Mouse (Mus musculus): ENCODE measurements around the gene Plcb4. TPM values are rescaled to one million over a fixed set of nuclear protein-coding genes. Genes with fewer than 3 reads are reported as not detected.

Gene Plcb4
- polyA plus RNA-seq, 1 experiment from 2014 or later, result 11.0 TPM

DNA sequence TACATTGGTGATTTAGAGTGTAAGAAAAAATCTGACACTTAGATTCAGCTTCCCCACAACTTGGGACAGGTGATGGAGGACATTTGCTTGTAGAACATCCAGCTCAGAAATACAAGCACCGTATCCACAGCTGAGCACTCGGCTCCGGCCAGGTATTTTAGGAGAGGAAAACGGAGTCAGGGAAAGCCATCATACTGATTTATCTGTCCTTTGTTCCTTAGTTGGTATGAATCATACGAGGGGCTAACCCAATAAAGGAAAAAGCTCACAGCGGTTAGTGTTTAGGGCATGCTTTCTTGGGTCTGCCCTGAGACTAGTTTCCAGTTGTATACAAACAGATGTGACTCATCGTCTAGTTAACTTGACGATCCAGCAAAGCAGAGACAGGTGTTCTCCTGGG, 110.9 kb downstream of the Plcb4 start:
- Histone ChIP-seq H3K9me3 (replicated peaks; ENCODE audit: control insufficient read depth, low read length) (no peaks in the 10 kb centered on the region), H3K4me2 (ENCODE audit: low read depth, low read length) (no peak overlapping the region), H3K27me3 (ENCODE audit: control insufficient read depth, insufficient read depth, low read length) (no peaks in the 10 kb centered on the region), H3K4me3 (ENCODE audit: low read depth, low read length) (no peak overlapping the region), H3K27ac (replicated peaks; ENCODE audit: low read depth, low read length) (no peak overlapping the region), H3K9ac (replicated peaks; ENCODE audit: low read length) (no peak overlapping the region), H3K4me1 (ENCODE audit: control insufficient read depth, insufficient read depth, low read length) (peaks cover 3% of the 10 kb centered on the region; the same call in 1 of the 2 replicates), H3K36me3 (replicated peaks; ENCODE audit: control insufficient read depth, insufficient read depth, low read depth, low read length) (no peaks in the 10 kb centered on the region)
- DNase-seq (ENCODE audit: low spot score) (no peak), ATAC-seq (replicated peaks; ENCODE audit: insufficient number of reproducible peaks, low FRiP score, low TSS enrichment, low read depth) (no peak)
- WGBS, result 83% methylated on average over 8 of the region's 8 CpGs

- no peaks in the 10 kb centered on the region for H3K27me3 ChIP-seq (ENCODE audit: control insufficient read depth, insufficient read depth, low read length)
- H3K36me3 ChIP-seq (replicated peaks; ENCODE audit: control insufficient read depth, insufficient read depth, low read depth, low read length), result no peaks in the 10 kb centered on the region
- no peak overlapping the region for H3K27ac ChIP-seq (replicated peaks; ENCODE audit: low read depth, low read length)
- no peak overlapping the region for H3K4me2 ChIP-seq (ENCODE audit: low read depth, low read length)
- H3K4me1 ChIP-seq (ENCODE audit: control insufficient read depth, insufficient read depth, low read length), result peaks cover 3% of the 10 kb centered on the region; the same call in 1 of the 2 replicates
- H3K9ac ChIP-seq (replicated peaks; ENCODE audit: low read length), result no peak overlapping the region
- DNase-seq (ENCODE audit: low spot score) (no peak), ATAC-seq (replicated peaks; ENCODE audit: insufficient number of reproducible peaks, low FRiP score, low TSS enrichment, low read depth) (no peak)
- 91% methylated on average over 9 of the region's 9 CpGs for WGBS
- H3K4me3 ChIP-seq (ENCODE audit: low read depth, low read length), result no peak overlapping the region
- no peaks in the 10 kb centered on the region for H3K9me3 ChIP-seq (replicated peaks; ENCODE audit: control insufficient read depth, low read length)
Observed at GRCm38 (mm10) chr2:135770226-135770625, 111.4 kb downstream of the Plcb4 start.

GRCm38 (mm10) chr2:135773194-135773972, 114.6 kb downstream of the Plcb4 start:
- WGBS, result 51% methylated on average over 10 of the region's 10 CpGs
- Histone ChIP-seq H3K4me3 (ENCODE audit: low read depth, low read length) (no peak overlapping the region), H3K27me3 (ENCODE audit: control insufficient read depth, insufficient read depth, low read length) (no peaks in the 10 kb centered on the region), H3K9me3 (replicated peaks; ENCODE audit: control insufficient read depth, low read length) (no peaks in the 10 kb centered on the region), H3K4me1 (ENCODE audit: control insufficient read depth, insufficient read depth, low read length) (no peaks in the 10 kb centered on the region), H3K36me3 (replicated peaks; ENCODE audit: control insufficient read depth, insufficient read depth, low read depth, low read length) (no peaks in the 10 kb centered on the region), H3K4me2 (ENCODE audit: low read depth, low read length) (no peak overlapping the region), H3K9ac (replicated peaks; ENCODE audit: low read length) (no peak overlapping the region), H3K27ac (replicated peaks; ENCODE audit: low read depth, low read length) (no peak overlapping the region)
- ATAC-seq (replicated peaks; ENCODE audit: insufficient number of reproducible peaks, low FRiP score, low TSS enrichment, low read depth) (no peak), DNase-seq (ENCODE audit: low spot score) (no peak)

GRCm38 (mm10) chr2:135775026-135775425, 116.2 kb downstream of the Plcb4 start:
- H3K4me3 ChIP-seq (ENCODE audit: low read depth, low read length), result no peak overlapping the region
- ATAC-seq (replicated peaks; ENCODE audit: insufficient number of reproducible peaks, low FRiP score, low TSS enrichment, low read depth) (no peak), DNase-seq (ENCODE audit: low spot score) (no peak)
- no peak overlapping the region for H3K9ac ChIP-seq (replicated peaks; ENCODE audit: low read length)
- 74% methylated on average over 4 of the region's 4 CpGs for WGBS
- H3K27me3 ChIP-seq (ENCODE audit: control insufficient read depth, insufficient read depth, low read length), result no peaks in the 10 kb centered on the region
- H3K27ac ChIP-seq (replicated peaks; ENCODE audit: low read depth, low read length), result no peak overlapping the region
- H3K4me1 ChIP-seq (ENCODE audit: control insufficient read depth, insufficient read depth, low read length), result no peaks in the 10 kb centered on the region
- H3K4me2 ChIP-seq (ENCODE audit: low read depth, low read length), result no peak overlapping the region
- H3K36me3 ChIP-seq (replicated peaks; ENCODE audit: control insufficient read depth, insufficient read depth, low read depth, low read length), result no peaks in the 10 kb centered on the region
- H3K9me3 ChIP-seq (replicated peaks; ENCODE audit: control insufficient read depth, low read length), result no peaks in the 10 kb centered on the region

GRCm38 (mm10) chr2:135776131-135776775, 117.4 kb downstream of the Plcb4 start:
- Histone ChIP-seq H3K4me1 (ENCODE audit: control insufficient read depth, insufficient read depth, low read length) (no peaks in the 10 kb centered on the region), H3K9ac (replicated peaks; ENCODE audit: low read length) (no peak overlapping the region), H3K27ac (replicated peaks; ENCODE audit: low read depth, low read length) (no peak overlapping the region), H3K9me3 (replicated peaks; ENCODE audit: control insufficient read depth, low read length) (no peaks in the 10 kb centered on the region), H3K27me3 (ENCODE audit: control insufficient read depth, insufficient read depth, low read length) (no peaks in the 10 kb centered on the region), H3K4me2 (ENCODE audit: low read depth, low read length) (no peak overlapping the region), H3K4me3 (ENCODE audit: low read depth, low read length) (no peak overlapping the region), H3K36me3 (replicated peaks; ENCODE audit: control insufficient read depth, insufficient read depth, low read depth, low read length) (no peaks in the 10 kb centered on the region)
- DNase-seq (ENCODE audit: low spot score) (no peak), ATAC-seq (replicated peaks; ENCODE audit: insufficient number of reproducible peaks, low FRiP score, low TSS enrichment, low read depth) (no peak)
- 88% methylated on average over 4 of the region's 4 CpGs for WGBS

GRCm38 (mm10) chr2:135781391-135781790, 122.6 kb downstream of the Plcb4 start:
- H3K36me3 ChIP-seq (replicated peaks; ENCODE audit: control insufficient read depth, insufficient read depth, low read depth, low read length), result no peaks in the 10 kb centered on the region
- no peaks in the 10 kb centered on the region for H3K4me1 ChIP-seq (ENCODE audit: control insufficient read depth, insufficient read depth, low read length)
- no peak overlapping the region for H3K4me2 ChIP-seq (ENCODE audit: low read depth, low read length)
- H3K9ac ChIP-seq (replicated peaks; ENCODE audit: low read length), result no peak overlapping the region
- no peaks in the 10 kb centered on the region for H3K9me3 ChIP-seq (replicated peaks; ENCODE audit: control insufficient read depth, low read length)
- no peak overlapping the region for H3K27ac ChIP-seq (replicated peaks; ENCODE audit: low read depth, low read length)
- ATAC-seq (replicated peaks; ENCODE audit: insufficient number of reproducible peaks, low FRiP score, low TSS enrichment, low read depth) (no peak), DNase-seq (ENCODE audit: low spot score) (no peak)
- WGBS, result 75% methylated on average over 6 of the region's 6 CpGs
- H3K27me3 ChIP-seq (ENCODE audit: control insufficient read depth, insufficient read depth, low read length), result no peaks in the 10 kb centered on the region
- no peak overlapping the region for H3K4me3 ChIP-seq (ENCODE audit: low read depth, low read length)

DNA sequence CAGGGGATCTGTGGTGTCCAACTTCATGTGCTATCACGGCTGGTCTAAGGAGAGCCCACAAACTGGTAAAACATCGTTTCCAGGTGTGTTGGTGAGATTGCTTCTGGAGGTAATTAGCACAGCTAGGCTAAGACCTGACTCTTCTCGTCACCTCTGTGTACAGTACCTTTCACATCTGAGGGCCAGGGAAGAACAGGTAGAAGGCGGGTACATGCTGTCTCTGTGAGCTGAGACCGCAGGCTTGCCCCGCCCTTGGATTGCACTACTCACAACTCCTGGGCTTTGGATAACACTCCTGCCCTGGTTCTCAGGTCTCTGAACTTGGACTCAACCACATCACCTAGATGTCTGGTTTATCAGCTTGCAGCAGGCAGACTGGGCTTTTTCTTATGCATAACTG, 128.6 kb downstream of the Plcb4 start:
- Histone ChIP-seq H3K9ac (replicated peaks; ENCODE audit: low read length) (no peak overlapping the region), H3K27me3 (ENCODE audit: control insufficient read depth, insufficient read depth, low read length) (no peaks in the 10 kb centered on the region), H3K4me2 (ENCODE audit: low read depth, low read length) (no peak overlapping the region), H3K27ac (replicated peaks; ENCODE audit: low read depth, low read length) (no peak overlapping the region), H3K4me3 (ENCODE audit: low read depth, low read length) (no peak overlapping the region), H3K36me3 (replicated peaks; ENCODE audit: control insufficient read depth, insufficient read depth, low read depth, low read length) (no peaks in the 10 kb centered on the region), H3K9me3 (replicated peaks; ENCODE audit: control insufficient read depth, low read length) (no peaks in the 10 kb centered on the region), H3K4me1 (ENCODE audit: control insufficient read depth, insufficient read depth, low read length) (no peaks in the 10 kb centered on the region)
- DNase-seq (ENCODE audit: low spot score) (no peak), ATAC-seq (replicated peaks; ENCODE audit: insufficient number of reproducible peaks, low FRiP score, low TSS enrichment, low read depth) (no peak)
- 91% methylated on average over 6 of the region's 6 CpGs for WGBS

- WGBS, result 89% methylated on average over 4 of the region's 4 CpGs
- ATAC-seq (replicated peaks; ENCODE audit: insufficient number of reproducible peaks, low FRiP score, low TSS enrichment, low read depth) (no peak), DNase-seq (ENCODE audit: low spot score) (no peak)
- Histone ChIP-seq H3K4me3 (ENCODE audit: low read depth, low read length) (no peak overlapping the region), H3K36me3 (replicated peaks; ENCODE audit: control insufficient read depth, insufficient read depth, low read depth, low read length) (no peaks in the 10 kb centered on the region), H3K9ac (replicated peaks; ENCODE audit: low read length) (no peak overlapping the region), H3K27ac (replicated peaks; ENCODE audit: low read depth, low read length) (no peak overlapping the region), H3K27me3 (ENCODE audit: control insufficient read depth, insufficient read depth, low read length) (no peaks in the 10 kb centered on the region), H3K4me2 (ENCODE audit: low read depth, low read length) (no peak overlapping the region), H3K4me1 (ENCODE audit: control insufficient read depth, insufficient read depth, low read length) (no peaks in the 10 kb centered on the region), H3K9me3 (replicated peaks; ENCODE audit: control insufficient read depth, low read length) (no peaks in the 10 kb centered on the region)
Observed at GRCm38 (mm10) chr2:135792907-135793306, 134.1 kb downstream of the Plcb4 start.

Measured in embryonic facial prominence, embryonic 11.5 days (tissue).